Mouse (Mus musculus): ENCODE results near the gene Ice2.
A peak's percentile ranks its signal among the peaks of the same experiment; 100 is the strongest.

The Ice2 gene

DNA sequence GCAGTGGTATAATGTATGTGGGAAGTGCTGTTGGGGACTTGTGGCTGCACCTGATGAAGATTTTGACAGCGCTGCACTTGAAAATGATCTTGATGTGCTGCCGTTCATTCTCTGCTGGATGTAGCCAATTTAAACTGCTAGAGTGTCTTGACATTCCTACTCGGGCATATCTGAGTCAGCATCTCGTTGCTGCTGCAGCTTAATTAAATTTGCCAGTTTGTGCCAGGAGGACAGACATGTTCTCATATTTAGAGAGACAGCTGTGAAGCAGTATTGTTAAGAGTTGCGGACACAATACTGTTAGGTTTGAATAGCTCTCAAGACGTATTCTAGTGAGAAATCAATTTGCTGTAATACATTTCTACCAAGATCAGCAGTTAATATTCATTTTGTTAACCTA is 7.0 kb downstream of the Ice2 start:
- DNase-seq (ENCODE audit: low read depth) = no peak

DNA sequence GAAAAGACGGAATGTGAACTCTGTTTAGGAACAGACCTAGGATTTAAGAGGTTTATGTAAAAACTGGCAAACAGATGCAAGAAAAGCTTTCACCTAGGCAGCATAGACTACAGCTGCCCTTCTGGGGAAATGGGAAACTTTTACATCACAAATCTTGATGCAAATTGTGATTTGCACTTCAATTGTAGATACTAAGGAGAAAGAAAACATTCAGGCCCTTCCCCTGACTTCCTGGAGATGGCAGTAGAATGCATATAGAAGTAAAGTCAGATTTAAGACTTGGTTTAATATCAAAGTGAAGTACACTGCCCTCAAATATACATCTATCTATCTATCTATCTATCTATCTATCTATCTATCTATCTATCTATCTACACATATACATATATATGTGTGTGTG is 21.8 kb downstream of the Ice2 start:
- DNase-seq (ENCODE audit: low read depth) = no peak

DNA sequence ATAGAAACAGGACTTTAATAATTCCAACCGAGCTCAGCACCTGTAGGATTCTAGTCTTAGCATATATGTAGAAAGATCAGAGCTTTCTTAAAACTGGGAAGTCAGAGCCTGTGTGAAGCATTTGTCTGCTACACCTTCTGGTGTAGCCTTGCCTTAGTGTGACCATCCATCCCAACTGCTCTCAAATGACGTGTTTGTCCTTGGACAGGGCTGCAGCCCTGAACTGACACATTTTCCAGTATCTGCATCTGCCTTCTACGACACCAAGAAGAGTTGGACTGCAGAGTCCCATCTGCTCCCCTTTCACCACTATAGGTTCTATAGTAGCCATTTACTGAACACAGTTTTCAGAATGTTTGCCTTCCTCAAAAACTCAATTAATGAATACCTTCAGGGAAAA is 32.8 kb downstream of the Ice2 start:
- DNase-seq (ENCODE audit: low read depth) = no peak

DNA sequence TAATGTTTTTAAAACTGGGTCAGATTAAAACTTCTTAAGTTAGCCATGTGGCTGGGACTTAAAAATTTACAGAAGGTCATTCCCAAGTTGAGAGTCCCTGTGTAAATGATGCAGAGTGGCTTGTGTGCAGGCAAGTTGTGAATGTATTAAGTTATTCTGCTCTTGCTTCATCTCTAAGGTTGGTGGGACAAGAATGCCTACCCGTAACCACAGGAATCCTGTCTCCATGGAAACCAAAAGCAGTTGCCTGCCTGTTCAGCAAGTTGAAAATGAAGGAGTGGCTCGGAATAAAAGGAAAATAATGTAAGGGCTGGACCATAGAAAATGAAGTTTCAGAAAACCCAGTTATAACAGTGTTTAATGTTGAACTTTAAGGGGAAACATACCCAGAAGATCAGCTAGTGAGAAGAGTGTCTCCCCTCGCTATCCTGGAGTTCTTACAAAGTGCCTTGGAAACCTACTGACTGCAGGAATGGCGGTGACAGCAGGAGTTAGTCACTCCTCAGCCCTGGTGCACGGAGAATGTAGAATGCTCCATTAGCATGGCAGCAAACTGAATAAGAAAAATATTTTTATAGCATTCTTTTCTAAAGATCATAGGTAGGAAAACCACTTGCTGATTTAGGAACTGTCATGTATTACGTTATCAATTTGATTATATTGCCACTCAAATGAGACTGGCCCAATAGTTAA is 34.3 kb downstream of the Ice2 start:
- peak; percentile 87 for DNase-seq (ENCODE audit: low read depth)

DNA sequence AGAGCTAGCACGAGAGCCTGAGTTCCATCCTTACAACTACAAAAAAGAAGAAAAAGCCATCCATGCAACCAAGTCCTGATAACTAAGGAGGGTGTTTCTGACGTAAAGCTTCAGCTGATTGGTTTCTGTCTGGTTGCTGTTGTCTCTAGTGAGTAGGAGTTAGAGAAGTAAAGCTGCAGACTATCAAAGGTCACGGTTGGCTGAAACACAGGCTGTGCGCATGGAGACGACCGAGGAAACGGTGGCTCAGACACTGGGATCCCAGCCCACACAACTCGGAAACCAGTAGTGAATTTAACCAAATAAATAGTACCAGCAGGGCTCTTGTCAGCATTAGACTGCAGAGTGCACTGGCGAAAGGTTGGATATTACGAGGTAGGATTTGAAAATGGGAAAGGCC is 37.5 kb downstream of the Ice2 start:
- DNase-seq (ENCODE audit: low read depth) = no peak

DNA sequence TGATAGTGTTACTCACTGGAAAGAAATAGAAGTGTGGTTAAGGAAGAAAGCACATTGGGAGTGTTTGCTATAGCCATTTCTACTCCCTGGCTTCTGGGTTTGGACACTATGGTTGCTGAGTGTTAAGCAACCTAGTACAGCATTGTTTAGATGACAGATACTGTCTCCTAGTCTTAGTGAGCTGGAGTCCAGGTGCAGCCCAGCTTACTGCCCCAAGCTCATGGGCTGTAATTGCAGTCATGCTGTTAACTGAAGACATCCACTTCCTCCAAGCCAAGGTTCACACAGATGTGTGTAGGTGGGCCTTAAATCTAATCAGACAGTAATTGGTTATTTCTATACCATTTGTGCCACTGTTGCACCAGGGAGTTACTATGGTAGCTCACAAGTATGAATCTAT is 38.0 kb downstream of the Ice2 start:
- no peak for DNase-seq (ENCODE audit: low read depth)

DNA sequence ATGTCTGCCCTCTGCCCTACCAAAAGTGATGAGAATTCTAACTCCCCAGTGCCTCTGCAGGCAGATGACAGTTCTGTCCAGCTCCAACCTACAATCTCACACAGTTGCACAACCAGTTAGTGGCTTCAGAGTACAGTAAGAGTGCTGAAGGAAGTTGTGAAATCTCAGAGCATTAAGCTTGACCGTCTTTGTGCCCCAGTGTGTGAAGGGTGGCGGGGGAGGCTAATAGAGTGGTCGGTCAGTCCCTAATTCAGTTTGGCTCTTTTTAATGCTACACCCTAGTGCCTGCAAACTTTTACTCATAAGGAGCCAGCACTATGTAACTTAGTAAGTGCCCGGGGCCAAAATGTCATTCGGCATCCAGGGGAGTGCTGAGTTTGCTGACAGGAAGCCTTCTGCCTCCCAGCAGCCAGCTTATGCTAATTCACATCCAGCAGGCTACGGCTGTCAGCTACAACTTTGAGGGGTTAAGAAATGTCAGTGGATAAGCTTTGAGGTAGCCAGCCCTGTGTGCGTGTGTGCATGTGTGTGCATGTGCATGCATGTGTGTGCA is 42.2 kb downstream of the Ice2 start:
- DNase-seq (ENCODE audit: low read depth) = no peak

DNA sequence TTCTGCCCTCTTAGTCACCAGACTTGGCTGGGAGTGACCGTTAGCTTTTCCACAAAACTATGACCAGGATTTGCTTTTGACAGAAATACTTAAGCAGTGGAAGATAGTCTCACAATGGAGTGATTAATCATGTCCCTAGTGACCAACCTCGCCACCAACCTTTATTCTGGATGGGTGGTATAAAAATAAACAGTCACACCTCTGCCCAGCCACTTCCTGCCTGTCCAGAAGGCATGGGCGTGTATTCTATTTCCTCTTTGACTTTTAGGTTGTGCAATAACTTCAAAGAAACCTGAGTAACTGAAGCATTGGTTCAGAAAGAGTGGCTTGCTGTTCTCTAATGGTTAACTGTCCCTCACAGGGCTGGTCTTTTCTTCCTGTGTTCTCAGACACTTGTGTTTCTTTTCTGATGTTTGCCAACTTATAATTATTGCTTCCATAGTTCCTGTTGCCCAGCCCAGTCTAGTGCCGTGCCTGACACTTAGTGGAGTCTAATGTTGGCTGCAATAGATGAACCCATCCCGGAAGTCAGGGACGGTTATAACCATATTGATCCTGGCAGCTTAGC is 44.8 kb downstream of the Ice2 start:
- no peak for DNase-seq (ENCODE audit: low read depth)

DNA sequence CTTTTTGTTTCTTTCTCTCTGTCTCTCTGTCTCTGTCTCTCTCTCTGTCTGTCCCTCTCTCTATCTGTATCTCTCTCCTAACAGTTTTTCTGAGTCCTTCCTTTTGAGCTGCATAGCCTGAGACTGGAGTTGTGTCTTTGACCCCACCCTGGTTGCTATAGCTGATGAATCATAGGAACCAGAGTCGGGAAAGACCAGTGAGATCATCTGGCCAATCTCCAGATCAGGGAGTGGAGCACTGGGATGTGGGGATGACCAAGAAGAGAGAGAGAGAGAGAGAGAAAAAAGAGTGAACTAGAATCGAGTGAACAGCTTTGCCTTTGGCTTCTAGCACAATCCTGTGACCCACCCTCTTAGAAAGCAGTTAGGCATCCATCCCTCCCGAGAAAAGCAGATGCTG is 45.5 kb downstream of the Ice2 start:
- no peak for DNase-seq (ENCODE audit: low read depth)

DNA sequence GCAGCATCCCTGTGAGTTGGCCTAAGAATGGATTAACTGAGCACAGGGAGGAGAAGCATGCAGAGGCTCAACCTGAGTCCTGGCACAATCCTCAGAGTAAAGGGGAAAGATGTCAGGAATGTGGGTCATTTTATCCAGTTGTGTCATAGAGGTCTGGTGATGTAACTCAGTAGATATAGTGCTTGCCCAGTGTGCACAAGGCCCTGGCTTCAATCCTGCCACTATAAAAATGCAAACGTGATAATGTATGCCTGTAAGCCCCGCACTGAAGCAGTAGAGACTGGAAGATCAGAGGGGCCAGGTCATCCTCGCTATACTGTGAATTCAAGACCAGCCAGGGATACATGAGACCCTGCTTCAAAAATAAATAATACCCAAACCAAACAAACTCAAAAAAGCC is 51.1 kb downstream of the Ice2 start:
- DNase-seq (ENCODE audit: low read depth) = no peak

DNA sequence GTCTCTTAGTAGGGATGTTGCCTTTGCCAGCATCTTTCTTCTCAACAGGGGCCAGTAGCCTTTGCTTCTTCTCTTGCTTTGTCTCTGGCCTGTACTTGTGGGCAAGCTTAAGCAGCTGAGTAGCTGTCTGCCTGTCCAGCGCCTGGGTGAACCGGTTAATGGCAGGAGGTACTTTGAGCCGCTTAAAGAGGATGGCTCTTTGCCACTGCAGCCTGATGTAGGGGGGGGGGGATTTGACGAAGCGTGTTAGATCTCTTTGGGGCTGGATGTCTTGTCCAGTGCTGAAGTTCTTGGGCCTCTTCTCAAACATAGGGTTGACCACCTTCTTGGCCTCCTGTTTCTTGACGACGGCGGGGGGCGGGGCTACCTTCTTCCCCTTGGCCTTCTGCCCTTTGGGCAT is 52.9 kb downstream of the Ice2 start:
- DNase-seq (ENCODE audit: low read depth) = no peak

DNA sequence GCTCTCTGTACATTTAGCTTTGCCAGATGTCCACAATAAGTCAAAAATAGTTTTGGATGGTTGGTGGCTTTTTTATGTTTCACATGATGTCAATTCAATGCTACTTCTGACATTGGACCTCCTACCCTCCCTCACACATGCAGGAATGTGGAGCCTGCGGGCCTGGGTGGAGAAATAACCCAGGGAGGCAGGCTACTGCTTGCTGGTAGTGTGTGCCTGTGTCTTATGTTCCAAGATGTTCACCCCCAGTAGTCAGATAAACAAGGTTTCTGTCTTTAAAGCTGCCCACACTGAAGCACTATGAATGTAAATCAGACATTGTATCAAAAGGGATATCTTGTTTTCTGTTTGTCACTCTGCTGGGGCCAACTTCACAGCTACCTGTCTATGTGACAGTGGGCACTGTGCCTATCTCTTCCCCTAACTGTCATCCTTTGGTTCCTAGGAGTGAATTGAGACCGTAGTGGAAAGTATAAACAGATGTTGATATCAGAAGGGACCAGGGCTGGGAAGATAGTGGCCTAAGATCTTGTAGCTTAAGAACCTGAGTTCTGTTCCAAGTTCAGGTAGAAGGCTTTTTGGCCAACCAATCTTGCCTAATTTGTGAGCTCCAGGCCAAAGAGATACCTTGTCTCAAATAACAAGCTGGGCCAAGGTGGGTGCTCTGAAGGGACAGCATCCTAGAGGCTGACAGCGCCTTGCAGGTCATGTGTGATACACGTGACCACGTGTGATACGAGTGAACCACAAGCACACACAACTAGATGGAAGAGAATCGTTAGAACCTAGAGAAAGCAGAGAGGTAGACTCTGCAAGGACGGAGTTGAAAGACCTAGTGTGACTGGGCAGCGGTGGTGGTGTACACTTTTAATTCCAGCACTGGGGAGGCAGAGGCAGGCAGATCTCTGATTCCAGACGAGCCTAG is 54.4 kb downstream of the Ice2 start:
- no peak for DNase-seq (ENCODE audit: low read depth)

DNA sequence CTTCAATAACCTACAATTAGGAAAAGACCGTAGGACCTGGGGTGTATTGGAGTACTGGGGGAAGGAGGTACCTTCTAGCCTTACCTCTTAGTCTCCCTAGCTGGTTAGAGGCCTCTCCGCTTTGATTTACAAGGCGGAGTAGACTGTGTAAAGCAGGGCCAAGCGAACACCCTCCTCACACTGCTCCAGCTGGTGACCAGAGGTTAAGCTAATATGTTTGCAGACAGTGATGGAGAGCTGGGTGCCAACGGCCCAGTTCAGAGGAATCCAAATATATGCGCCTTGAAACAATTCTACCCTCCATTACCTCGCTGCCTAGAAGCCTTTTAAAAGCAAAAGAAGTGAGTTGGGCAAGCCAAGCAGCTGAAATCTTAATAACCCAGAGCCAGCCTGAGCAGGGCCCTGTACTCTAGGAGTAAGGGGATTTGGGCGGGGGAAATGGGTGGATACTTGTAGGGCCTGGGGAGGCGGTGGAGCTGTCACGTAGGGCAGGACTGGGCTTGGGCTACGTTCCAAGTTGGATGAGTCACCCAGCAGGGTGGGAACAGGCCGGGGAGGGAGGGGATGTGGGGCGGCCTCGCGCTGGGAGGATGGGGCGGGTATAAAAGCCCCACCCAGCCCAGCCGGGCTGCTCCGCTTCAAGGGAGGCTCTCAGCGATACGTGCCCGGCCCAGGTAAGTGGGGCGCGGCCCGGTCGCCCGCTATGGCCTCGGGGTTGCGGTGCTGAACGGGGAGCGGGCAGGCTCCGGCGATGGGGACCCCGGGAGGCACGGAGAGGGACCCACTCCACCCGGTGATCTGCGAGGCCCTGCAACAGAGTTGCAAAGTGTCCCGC is 55.6 kb downstream of the Ice2 start, which contains the start of gene Anxa2:
Gene Anxa2 (plus strand): TSS at position 555 of the 835 bp plus-strand sequence.
- peak; percentile 85 for DNase-seq (ENCODE audit: low read depth)

DNA sequence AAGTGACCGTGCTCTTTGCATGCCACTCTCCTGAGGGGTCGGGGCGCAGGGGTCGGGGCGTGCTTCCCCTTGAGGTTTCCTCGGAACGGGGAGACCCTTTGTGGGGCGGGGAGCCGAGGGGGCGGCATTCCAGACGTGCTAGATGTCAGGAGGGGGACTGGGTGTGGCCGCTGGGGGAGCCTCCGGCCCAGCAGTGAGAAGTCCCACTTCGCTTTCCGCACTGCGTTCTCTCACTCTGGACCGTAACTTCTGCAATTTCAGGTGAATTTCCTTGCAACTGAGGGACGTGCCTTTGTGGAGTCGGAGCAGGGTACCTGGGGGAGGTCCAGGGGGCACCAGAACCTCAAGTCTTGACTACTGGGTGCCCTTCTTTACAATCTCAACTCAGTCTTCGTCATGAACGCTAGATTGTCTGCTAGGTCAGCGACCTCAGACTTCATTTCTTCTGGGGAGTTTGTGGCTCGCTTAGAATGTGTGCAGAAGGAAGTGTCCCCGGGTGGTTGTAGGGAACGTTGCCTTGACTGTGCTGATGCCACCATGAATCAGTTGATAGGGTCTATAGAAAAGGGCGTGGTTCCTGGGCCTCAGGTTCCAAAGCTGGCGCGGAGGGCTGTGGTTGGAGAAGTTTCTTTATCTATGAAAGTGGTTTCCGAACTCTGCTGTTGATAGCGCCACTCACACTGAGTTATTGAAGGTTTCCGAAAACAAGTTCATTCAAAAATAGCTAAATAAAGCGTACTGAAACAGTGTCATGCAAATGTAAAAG is 56.4 kb downstream of the Ice2 start:
- DNase-seq (ENCODE audit: low read depth) = no peak

DNA sequence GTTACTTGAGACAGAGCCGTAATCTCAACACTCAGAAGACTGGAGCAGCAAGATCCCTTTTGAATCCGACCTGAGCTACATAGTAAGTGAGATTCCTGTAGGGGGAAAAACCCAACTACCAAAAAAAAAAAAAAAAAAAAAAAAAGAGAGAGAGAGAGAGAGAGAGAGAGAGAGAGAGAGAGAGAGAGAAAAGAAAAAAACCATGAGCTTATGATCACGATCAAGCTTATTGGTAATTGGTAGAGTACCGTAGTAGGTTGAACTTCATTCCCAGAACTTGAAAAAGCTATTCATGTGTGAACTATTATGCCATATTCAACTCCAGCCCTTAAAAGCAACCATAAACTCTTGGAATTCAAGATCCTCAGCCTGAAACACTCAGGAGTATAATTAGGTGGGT is 57.0 kb downstream of the Ice2 start:
- no peak for DNase-seq (ENCODE audit: low read depth)

DNA sequence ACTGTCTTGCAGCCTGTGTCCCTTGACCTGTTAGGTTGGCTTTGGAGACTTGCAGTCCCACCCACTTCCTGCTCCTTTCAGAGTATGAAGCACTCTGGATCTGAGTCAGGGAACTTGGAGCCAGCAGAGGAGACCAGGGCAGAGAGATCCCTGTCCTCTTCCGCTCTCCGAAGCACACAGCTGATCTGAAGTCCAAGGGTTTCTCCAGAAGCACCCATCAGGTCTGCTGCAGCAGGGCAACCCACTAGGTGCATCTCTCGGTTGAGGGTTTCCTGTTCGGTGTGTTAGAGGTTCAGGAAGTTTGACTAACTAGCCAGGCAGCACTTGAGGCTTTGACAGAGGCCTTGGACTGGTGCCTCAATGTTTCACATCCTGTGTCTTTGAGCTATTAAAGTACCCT is 57.7 kb downstream of the Ice2 start:
- DNase-seq (ENCODE audit: low read depth) = no peak

DNA sequence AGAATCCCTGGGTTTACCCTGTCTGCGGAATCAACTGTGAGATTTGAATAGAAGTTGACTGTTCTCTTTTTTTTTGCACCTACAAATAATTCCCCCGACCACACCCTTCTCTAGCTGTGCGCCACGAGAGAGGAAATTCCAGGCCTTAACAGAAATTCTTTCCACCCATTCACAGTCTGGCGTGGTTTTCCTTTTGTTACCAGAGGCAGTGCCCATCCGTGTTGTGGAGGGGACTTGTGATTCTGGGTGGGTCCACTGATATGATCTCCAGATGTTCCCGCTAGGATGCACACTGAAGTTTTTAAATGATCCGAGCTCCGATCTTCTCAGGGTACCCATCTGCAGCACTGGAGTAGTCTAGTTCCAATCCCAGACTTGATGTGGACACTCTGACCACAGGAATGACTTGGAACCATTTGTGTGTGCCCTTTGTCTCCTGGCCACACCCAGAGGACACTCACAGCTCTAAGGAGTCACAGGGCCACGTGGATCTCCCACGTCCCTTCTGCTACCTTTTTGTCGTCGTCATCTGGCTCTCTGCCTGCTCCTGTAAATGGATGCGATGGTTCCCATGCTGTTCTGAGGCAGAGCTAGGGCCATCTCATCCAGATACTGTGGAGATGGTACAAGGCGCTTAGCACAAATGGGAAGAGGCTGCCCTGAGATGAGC is 58.8 kb downstream of the Ice2 start:
- DNase-seq (ENCODE audit: low read depth) = no peak

DNA sequence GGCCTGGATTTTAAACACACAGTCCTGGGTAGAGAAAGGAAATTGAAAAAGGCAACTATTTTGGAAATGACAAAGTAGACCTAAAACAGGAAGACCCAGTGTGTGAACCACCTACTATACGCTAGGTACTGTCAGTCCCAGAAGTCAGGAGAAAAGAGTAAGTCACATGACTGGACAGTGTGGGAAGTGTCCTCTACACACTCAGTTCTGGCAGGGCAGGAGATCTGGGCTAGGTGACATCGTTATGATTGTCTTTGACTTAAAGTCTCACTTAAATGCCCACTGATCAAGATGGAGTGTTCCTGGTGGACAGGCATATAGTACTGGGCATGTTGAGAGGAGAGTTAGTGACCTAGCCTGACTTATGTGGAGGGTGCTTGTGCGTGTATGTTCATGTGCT is 59.4 kb downstream of the Ice2 start:
- no peak for DNase-seq (ENCODE audit: low read depth)

DNA sequence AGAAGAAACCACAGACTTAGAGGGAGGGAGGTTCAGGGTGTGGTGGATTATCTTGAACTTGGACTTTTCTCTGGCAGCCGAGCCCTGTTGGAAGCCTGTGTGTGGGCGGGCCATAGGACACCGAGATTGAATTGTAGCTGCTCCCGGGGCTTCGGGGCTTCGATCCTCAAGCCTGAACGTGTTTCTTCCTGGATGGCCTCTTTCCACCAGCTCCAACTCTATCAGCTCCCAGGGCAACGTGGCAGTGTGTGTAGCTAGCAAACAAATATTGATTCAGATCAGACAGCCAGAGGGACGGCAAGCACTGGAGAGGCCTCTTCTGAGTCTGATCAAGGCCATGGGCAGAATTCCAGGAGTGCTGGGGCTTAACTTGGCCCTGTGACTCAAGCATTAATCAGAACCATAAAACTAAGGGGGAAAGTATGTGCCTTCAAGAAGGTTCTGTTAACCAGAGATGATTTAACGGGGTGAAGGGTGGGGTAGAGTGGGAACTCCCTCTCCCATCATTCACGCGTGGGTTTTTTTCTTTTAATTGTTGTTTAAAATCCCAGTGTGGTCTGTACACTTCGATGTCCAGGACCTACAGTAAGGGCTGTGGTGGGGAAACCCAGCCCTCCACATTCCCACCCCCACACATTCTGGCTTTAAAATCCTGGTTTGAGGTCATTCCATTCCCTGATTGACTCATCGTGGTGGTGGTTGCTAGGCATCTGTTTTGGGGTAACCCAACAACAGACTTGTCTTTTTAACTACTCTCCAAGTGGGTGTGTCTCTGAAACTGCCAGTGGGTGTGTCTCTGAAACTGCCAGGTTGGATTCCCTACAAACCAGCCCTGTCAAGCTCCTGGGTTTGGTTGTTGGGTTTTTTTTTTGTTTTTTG is 60.3 kb downstream of the Ice2 start:
- peak; percentile 98 for DNase-seq (ENCODE audit: low read depth)

DNA sequence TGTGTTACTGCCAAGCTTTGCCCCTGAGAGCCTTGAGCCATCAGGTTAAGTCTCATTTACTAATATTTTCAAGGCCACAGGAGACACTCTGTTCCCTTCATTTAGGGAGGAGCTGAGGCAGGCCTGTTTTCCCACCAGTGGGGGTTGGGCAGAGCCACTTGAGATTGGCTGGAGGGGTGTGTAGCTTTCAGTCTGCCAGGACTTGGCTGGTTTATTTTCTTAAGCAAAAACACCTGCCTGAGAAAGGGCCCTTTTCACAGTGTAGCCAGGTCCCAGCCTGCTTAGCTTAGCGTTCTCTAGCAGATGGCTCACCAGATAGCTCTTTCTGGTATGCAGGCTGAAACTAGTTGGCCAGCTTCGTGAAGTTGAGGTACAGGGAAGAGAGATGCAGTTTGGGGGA is 61.3 kb downstream of the Ice2 start:
- DNase-seq (ENCODE audit: low read depth) = peak; percentile 95
